Mouse (Mus musculus): ENCODE measurements around the gene Uhrf1. TPM values are rescaled to one million over a fixed set of nuclear protein-coding genes. Genes with fewer than 3 reads are reported as not detected.
"Not testable (repeated sequence)": the region's sequence is repeated elsewhere in the genome, so short reads cannot be mapped to it uniquely, and the experiment has no call there.

Uhrf1 gene
- total RNA-seq (2021), result 10 to 100 TPM; 71.8 to 76.7 TPM

- DNase-seq, result peak; percentile 89
These were observed at the start of gene Uhrf1 for GRCm38 (mm10) chr17:56303160-56303846. Uhrf1 (plus strand) TSS chr17:56303321.

- DNase-seq, result peak; percentile 5
These were observed 48.4 kb upstream of the Uhrf1 start for GRCm38 (mm10) chr17:56254695-56255094.

- peak; percentile 66 for DNase-seq
These were observed 47.7 kb upstream of the Uhrf1 start for GRCm38 (mm10) chr17:56255429-56255828.

GRCm38 (mm10) chr17:56255863-56256238, 47.3 kb upstream of the Uhrf1 start:
- peak; percentile 99 for DNase-seq

GRCm38 (mm10) chr17:56256239-56256881, 46.8 kb upstream of the Uhrf1 start, which contains the start of gene Fem1a:
Fem1a (plus strand) TSS chr17:56256810.
- peak; percentile 93 for DNase-seq

GRCm38 (mm10) chr17:56257181-56257894, 45.8 kb upstream of the Uhrf1 start:
- DNase-seq, result no peak

- peak; percentile 9 for DNase-seq
These were observed 44.9 kb upstream of the Uhrf1 start for GRCm38 (mm10) chr17:56258269-56258668.

- DNase-seq, result not testable (repeated sequence)
These were observed 44.3 kb upstream of the Uhrf1 start for GRCm38 (mm10) chr17:56258812-56259211.

GRCm38 (mm10) chr17:56259301-56260037, 43.7 kb upstream of the Uhrf1 start:
- DNase-seq, result peak; percentile 5

- DNase-seq, result peak; percentile 60
These were observed 42.0 kb upstream of the Uhrf1 start for GRCm38 (mm10) chr17:56261166-56261565.

GRCm38 (mm10) chr17:56262645-56263094, 40.5 kb upstream of the Uhrf1 start:
- DNase-seq, result peak; percentile 78

- peak; percentile 87 for DNase-seq
These were observed 39.1 kb upstream of the Uhrf1 start for GRCm38 (mm10) chr17:56264020-56264419.

- DNase-seq, result peak; percentile 5
These were observed 38.1 kb upstream of the Uhrf1 start for GRCm38 (mm10) chr17:56265011-56265410.

GRCm38 (mm10) chr17:56265869-56266268, 37.3 kb upstream of the Uhrf1 start:
- DNase-seq, result no peak

- DNase-seq, result peak; percentile 13
These were observed 36.9 kb upstream of the Uhrf1 start for GRCm38 (mm10) chr17:56266271-56266670.

- peak; percentile 68 for DNase-seq
These were observed 33.9 kb upstream of the Uhrf1 start for GRCm38 (mm10) chr17:56269153-56269630.

GRCm38 (mm10) chr17:56269741-56270140, 33.4 kb upstream of the Uhrf1 start:
- DNase-seq, result peak; percentile 7

GRCm38 (mm10) chr17:56271609-56272253, 31.4 kb upstream of the Uhrf1 start:
- DNase-seq, result peak; percentile 9

GRCm38 (mm10) chr17:56272644-56273043, 30.5 kb upstream of the Uhrf1 start:
- peak; percentile 8 for DNase-seq

- no peak for DNase-seq
These were observed 29.6 kb upstream of the Uhrf1 start for GRCm38 (mm10) chr17:56273482-56273881.

- no peak for DNase-seq
These were observed 29.1 kb upstream of the Uhrf1 start for GRCm38 (mm10) chr17:56273986-56274385.
